Mouse (Mus musculus) lung, adult 2 months (tissue): ENCODE measurements around the gene Mark3. TPM values are rescaled to one million over a fixed set of nuclear protein-coding genes. Genes with fewer than 3 reads are reported as not detected.
"Not testable (repeated sequence)": the region's sequence is repeated elsewhere in the genome, so short reads cannot be mapped to it uniquely, and the experiment has no call there.

Experiments used
- DNase-seq: peaks from one replicate; pipeline ENCODE4 v3.0.0; 2022
- H3K4me1 ChIP-seq: fragments of 200-500 bp; 2 replicates; pipeline ENCODE4 v1.6.1; 2011; ENCODE audit warnings: low read length; ENCODE audit not compliant: control insufficient read depth, insufficient read depth
- H3K4me3 ChIP-seq: fragments of 200-500 bp; replicated peaks from 2 replicates; pipeline ENCODE3; 2011; ENCODE audit warnings: low read depth, mild to moderate bottlenecking, control low read depth, low read length; ENCODE audit errors: extremely low read depth
- CTCF ChIP-seq: fragments of 200-500 bp; IDR thresholded peaks from 2 replicates; pipeline ENCODE4 v1.5.1; 2011; ENCODE audit warnings: mild to moderate bottlenecking, low read length, control low read depth; ENCODE audit not compliant: insufficient read depth
- POLR2A ChIP-seq: fragments of 200-500 bp; IDR thresholded peaks from 2 replicates; pipeline ENCODE4 v1.6.1; 2011; ENCODE audit warnings: low read depth, mild to moderate bottlenecking, control low read depth, low read length, borderline replicate concordance; ENCODE audit errors: extremely low read depth
- WGBS: fragments of 180-500 bp; shearing (Covaris S2); methylation state at CpG from one replicate; pipeline ENCODE4 v1.1.7; 2018; 5-methylcytosine and 5-hydroxymethylcytosine counted together
- polyA plus RNA-seq: library from polyadenylated mRNA; depleted of rRNA; stranded (reverse); fragments of >200 nt; gene quantifications from 2 replicates; pipeline ENCODE4 v1.2.3, GENCODE M21; 2012

Gene Mark3
- polyA plus RNA-seq, 1 experiment = 27.7 TPM

GRCm38 (mm10) chr12:111660628-111661027 lies 86.3 kb downstream of the Mark3 start:
- TF ChIP-seq CTCF (no peak), POLR2A (no peak)
- WGBS = 96% methylated on average over 1 of the region's 1 CpGs
- DNase-seq = no peak
- Histone ChIP-seq H3K4me3 (no peak overlapping the region), H3K4me1 (peaks cover 3% of the 10 kb centered on the region; the same call in 1 of the 2 replicates)

- H3K4me3 ChIP-seq, H3K4me1 ChIP-seq, DNase-seq: not testable (repeated sequence)
- WGBS = 98% methylated on average over 11 of the region's 11 CpGs
These were observed 87.2 kb downstream of the Mark3 start for GRCm38 (mm10) chr12:111661554-111661953.

DNA sequence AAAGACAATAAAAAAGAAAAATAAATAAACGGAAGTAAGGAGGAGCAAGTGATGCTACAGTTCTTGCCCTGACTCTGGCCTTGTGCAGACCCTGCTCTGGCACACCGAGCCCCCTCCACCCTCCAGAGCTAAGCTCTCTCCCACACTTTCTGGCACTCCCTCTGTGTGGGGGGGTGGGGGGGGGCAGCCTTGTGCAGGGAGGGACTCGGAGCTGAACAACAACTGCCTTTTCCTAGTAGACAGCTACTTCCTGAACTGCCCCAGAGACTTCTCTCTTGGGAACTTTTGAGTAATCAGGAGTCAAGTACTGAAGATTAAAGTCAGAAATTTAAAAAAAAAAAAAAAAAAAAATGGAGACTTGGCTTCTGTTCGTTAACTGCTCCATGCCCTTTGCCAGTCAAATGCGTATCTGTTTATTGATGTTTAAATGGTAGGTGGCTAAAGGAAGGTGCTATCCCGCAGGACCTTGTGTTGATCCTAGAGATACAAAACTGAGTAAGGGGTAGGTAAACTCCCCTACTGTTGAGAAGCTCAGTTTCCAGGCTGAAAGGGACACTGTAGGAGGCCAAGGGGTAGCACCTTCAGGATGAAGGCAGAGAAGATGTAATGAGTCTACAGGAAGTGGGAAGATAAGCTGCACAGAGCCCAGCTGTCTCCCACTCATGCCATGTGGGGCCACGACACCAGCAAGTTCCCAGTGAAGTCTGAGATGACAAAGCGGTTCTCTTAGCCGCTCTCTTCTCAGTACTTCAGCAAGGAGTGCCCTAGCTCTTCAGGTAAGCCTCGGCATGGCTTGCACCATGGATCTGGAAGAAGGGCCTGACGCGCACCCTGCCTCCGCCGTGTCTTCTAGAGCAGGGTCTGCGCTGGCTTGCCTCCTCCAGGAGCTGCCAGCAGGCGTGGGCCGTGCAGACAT lies 89.2 kb downstream of the Mark3 start:
- WGBS = 48% methylated on average over 17 of the region's 17 CpGs
- H3K4me3 ChIP-seq = no peak overlapping the region
- H3K4me1 ChIP-seq = peaks cover 3% of the 10 kb centered on the region; the same call in 1 of the 2 replicates
- DNase-seq = no peak
- TF ChIP-seq CTCF = no peak

GRCm38 (mm10) chr12:111664144-111664634 lies 89.9 kb downstream of the Mark3 start:
- no peak for DNase-seq
- H3K4me3 ChIP-seq = no peak overlapping the region
- TF ChIP-seq POLR2A (no peak), CTCF (no peak)
- WGBS = 35% methylated on average over 6 of the region's 6 CpGs
- H3K4me1 ChIP-seq = peaks cover 10% of the 10 kb centered on the region; the same call in 1 of the 2 replicates

DNA sequence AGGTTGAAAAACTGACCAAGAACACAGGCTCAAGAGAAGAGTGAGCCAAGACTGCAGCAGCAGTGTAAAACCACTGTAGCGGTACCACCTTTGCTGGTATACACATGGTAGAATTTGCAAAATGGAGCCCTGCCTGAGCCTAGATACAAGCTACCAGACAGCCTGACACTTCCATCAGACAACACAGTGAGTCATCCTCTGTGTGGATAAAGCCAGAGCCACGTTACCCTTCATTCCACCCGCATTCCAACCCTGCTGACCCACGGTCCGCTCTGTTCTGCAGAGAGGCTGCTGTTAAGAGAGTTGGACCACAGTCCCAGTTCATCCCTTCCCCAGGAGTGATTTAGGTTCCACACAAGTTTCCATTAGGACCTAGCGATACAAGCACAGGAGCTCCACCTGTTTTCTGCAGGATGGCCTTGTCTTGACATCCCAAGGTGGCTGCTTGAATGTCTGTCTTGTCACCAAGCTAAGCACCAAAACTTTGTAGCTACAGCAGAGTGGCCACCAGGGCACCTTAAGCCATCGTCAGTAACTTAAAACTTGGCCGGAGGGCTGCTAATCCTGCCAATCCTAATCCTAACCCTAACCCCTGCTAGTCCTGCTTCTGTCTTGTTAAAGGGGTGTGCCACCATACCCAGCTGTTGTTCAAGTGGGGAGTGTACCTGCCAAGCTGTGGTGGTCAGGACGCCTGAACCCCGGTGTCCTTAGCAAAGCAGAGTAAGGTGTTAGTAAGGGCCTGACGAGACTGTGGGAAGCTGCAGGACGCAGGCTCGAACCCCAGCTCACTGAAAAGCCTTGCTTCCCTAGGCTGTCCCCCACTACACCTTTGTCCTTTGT lies 90.9 kb downstream of the Mark3 start:
- H3K4me3 ChIP-seq = no peak overlapping the region
- DNase-seq = no peak
- peaks cover 10% of the 10 kb centered on the region; the same call in 1 of the 2 replicates for H3K4me1 ChIP-seq
- TF ChIP-seq CTCF (no peak), POLR2A (no peak)
- WGBS = 72% methylated on average over 13 of the region's 13 CpGs

DNA sequence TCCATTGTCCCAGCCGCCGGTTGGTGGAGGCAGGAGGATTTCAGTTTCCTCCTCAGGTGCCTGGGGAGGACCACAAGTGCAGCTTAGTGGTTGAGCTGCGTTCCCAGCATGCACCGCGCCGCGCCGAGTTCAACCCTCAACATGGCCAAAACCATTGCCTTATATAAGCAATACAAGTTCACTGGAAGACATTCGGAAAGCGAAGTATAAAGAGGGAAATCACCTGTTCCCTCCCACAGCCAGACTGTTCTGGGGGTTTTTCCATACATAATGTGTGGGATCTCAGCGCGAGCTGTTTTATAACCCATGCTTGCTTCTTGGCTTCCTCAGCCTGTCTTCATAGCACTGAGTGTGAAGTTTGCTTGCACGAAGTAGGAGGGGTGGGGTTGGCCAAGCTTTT lies 92.1 kb downstream of the Mark3 start:
- WGBS = 76% methylated on average over 13 of the region's 13 CpGs
- H3K4me3 ChIP-seq = no peak overlapping the region
- no peak for TF ChIP-seq CTCF
- TF ChIP-seq POLR2A = no peak
- peaks cover 15% of the 10 kb centered on the region; the same call in 1 of the 2 replicates for H3K4me1 ChIP-seq
- no peak for DNase-seq

GRCm38 (mm10) chr12:111667421-111667820 lies 93.1 kb downstream of the Mark3 start:
- Histone ChIP-seq H3K4me1 (peaks cover 16% of the 10 kb centered on the region; the same call in 1 of the 2 replicates), H3K4me3 (no peak overlapping the region)
- 92% methylated on average over 5 of the region's 5 CpGs for WGBS
- no peak for DNase-seq
- TF ChIP-seq CTCF (no peak), POLR2A (no peak)

DNA sequence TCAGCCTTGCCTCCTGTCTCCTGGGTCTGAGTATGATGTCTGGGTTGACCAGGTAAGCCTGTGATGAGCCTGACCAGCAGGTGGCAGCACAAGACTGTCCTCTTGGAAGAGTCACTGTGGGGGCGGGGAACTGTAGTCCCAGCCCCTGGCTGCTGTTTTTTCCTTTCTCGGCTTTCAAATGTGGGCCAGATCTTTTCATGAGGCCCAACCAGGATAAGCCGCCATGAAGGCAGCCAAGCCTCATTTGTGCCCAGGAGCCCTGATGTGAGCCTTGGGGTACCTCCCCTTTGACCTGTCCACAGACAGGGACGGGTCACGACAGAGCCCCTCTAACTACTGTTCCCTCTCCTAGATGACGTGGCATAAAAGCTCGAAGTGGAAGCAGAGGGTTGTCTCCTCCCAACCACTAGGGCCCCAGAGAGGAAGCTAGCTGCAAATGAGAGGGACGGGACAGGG lies 94.2 kb downstream of the Mark3 start:
- DNase-seq = peak; percentile 97
- 1% methylated on average over 8 of the region's 8 CpGs for WGBS
- TF ChIP-seq CTCF (peak; percentile 97), POLR2A (no peak)
- peaks cover 18% of the 10 kb centered on the region; the same call in 1 of the 2 replicates for H3K4me1 ChIP-seq
- peak overlapping the region; percentile 43 for H3K4me3 ChIP-seq

DNA sequence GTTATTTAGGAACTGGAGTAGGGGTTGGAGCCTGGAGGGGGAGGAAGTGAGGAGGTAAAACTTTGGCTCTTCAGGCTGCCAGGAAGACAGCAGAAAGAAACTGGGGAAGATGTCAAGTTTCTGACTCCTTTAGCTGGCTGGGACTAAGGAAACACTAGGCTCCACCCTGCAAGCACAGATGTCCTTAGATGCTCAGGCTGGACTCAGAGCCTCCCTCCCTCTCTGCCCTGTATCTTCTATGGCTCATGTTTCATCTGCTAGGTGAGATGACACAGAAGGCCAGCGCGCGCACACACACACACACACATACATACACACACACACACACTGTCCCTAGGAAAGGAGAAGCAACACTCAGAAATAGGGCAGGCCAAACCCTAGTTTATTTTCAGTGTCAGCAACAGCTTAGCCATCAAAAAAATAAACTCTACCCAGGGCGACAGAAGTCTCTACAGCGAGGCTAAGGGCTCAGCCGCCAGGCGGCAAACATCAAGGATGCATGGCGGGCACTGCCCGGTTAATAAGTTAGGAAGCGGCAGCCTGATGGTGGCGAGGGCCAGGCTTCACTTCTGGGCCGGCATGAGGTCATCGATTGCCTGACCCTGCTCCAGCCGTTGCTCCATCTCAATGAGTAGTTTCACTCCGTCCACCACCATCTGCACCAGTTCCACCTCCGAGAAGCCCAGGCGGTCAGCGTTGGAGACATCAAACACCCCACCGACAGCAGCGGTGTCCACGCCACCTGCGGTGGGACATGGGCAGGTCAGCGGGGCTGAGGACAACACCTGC lies 94.9 kb downstream of the Mark3 start:
- H3K4me3 ChIP-seq = no peak overlapping the region
- 65% methylated on average over 23 of the region's 23 CpGs for WGBS
- no peak for TF ChIP-seq CTCF
- TF ChIP-seq POLR2A = no peak
- H3K4me1 ChIP-seq = peaks cover 16% of the 10 kb centered on the region; the same call in 1 of the 2 replicates
- DNase-seq = peak; percentile 19
